Mouse (Mus musculus) lung, adult 10 weeks (tissue): ENCODE results near the gene Ppp2r3a. TPM values are rescaled to one million over a fixed set of nuclear protein-coding genes. Genes with fewer than 3 reads are reported as not detected.

ENCODE experiments used
- polyA plus RNA-seq: library from polyadenylated mRNA; stranded (reverse); fragments of 350-450 nt; fragmentation: Illumina TruSeq; extraction: RNeasy Lipid Tissue Mini Kit (QIAGEN cat#74804); gene quantifications from one replicate; pipeline ENCODE4 v1.2.3, GENCODE M21; 2014; ENCODE audit warnings: low read depth, low replicate concordance; ENCODE audit not compliant: insufficient read depth

Gene Ppp2r3a
- polyA plus RNA-seq, result 5.7 TPM

DNA sequence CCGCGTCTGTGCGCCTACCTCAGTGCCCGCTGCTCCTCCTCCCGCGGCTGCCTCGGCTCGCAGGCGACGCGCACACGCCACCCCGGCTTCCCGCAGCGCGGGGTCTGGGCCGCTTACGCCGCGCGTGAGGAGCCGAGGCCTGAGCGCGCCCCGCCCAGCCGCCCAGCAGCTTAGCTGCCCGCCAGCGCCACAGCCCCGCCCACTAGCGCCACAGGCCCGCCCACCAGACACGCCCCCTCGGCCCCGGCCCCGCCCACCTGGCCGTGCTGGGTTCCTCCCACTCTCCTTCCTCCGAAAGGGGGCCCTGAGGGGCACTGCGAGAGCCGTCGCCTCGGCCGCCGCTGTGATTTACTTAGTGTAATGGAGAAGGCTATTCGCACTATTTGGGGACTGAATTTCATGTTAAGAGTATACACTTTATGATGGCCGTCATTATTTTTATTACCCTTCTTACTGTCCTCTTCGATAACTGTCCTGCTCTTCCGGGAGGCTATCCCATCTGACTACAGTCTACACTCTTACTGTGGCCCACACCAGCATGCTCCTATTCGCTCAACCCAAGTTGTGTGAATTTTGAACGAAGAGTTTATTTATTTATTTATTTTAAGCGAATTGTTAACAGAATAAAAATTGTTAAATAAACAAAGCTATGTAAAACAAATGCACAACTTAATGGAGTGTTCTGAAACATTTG lies at the start of gene Ppp2r3a:
Gene Ppp2r3a (minus strand): TSS at position 152 of the 694 bp plus-strand sequence.

DNA sequence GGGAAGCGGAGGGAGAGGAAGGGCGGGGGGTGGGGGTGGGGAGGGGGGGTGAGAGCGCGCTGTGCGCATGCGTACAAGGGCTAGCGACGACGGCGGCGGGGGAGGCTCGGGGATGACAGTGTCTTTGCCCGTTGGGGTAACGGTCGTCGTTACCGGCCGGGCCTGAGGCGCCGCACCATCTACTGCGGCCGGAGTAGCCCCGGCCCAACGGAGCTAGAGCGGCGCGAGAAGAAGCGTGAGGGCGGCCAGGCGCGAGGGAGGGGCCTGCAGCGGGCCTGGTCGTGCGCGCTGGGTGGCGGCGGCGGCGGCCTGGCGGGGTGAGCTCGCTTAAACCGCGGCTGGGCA lies 177.6 kb downstream of the Ppp2r3a start, which contains the start of gene Msl2:
Gene Msl2 (plus strand): TSS at position 115 of the 345 bp plus-strand sequence.

Other genes starting within 250 kb of the Ppp2r3a start
- gene Pccb, start 216.9 kb downstream of the Ppp2r3a start, polyA plus RNA-seq, result 37.8 TPM
- gene Msl2, start 177.7 kb downstream of the Ppp2r3a start, polyA plus RNA-seq, result 19.7 TPM